Mouse (Mus musculus): ENCODE measurements around the gene Ppp5c. TPM values are rescaled to one million over a fixed set of nuclear protein-coding genes. Genes with fewer than 3 reads are reported as not detected.

The Ppp5c gene
- polyA plus RNA-seq, 1 experiment from 2014 or later = 149 TPM

Other genes with a start within 250 kb of the Ppp5c start
- gene Slc1a5, start 246.6 kb downstream of the Ppp5c start, polyA plus RNA-seq (2016; fragmentation: Nextera tagmentation; extraction: Ambion mirVana) = 44.3 and 46.2 TPM in 2 replicates
- gene Strn4, start 212.0 kb downstream of the Ppp5c start, polyA plus RNA-seq (2016; fragmentation: Nextera tagmentation; extraction: Ambion mirVana) = 120 and 122 TPM in 2 replicates
- gene Fkrp, start 211.2 kb downstream of the Ppp5c start, polyA plus RNA-seq (2016; fragmentation: Nextera tagmentation; extraction: Ambion mirVana) = 26.3 and 27.2 TPM in 2 replicates
- gene Prkd2, start 185.0 kb downstream of the Ppp5c start, polyA plus RNA-seq (2016; fragmentation: Nextera tagmentation; extraction: Ambion mirVana) = 9.6 and 10.7 TPM in 2 replicates
- 1.9 and 2.2 TPM in 2 replicates for gene Dact3, start 152.6 kb downstream of the Ppp5c start, polyA plus RNA-seq (2016; fragmentation: Nextera tagmentation; extraction: Ambion mirVana)
- 5.5 and 6.6 TPM in 2 replicates for gene Gng8, start 136.1 kb downstream of the Ppp5c start, polyA plus RNA-seq (2016; fragmentation: Nextera tagmentation; extraction: Ambion mirVana)
- gene Ptgir, start 121.4 kb downstream of the Ppp5c start, polyA plus RNA-seq (2016; fragmentation: Nextera tagmentation; extraction: Ambion mirVana) = 0.10 TPM in 2 replicates
- 156 and 163 TPM in 2 replicates for gene Calm3, start 103.8 kb downstream of the Ppp5c start, polyA plus RNA-seq (2016; fragmentation: Nextera tagmentation; extraction: Ambion mirVana)
- 4.3 and 6.8 TPM in 2 replicates for gene Pnmal2, start 83.2 kb downstream of the Ppp5c start, polyA plus RNA-seq (2016; fragmentation: Nextera tagmentation; extraction: Ambion mirVana)
- 7.3 and 9.3 TPM in 2 replicates for gene Pnmal1, start 68.2 kb downstream of the Ppp5c start, polyA plus RNA-seq (2016; fragmentation: Nextera tagmentation; extraction: Ambion mirVana)
- 1.2 and 1.4 TPM in 2 replicates for gene Gm42372, start 44.8 kb downstream of the Ppp5c start, polyA plus RNA-seq (2016; fragmentation: Nextera tagmentation; extraction: Ambion mirVana)
- gene Ccdc8, start 35.2 kb downstream of the Ppp5c start, polyA plus RNA-seq (2016; fragmentation: Nextera tagmentation; extraction: Ambion mirVana) = 7.8 and 8.9 TPM in 2 replicates
- gene Hif3a, start 34.5 kb upstream of the Ppp5c start, polyA plus RNA-seq (2016; fragmentation: Nextera tagmentation; extraction: Ambion mirVana) = 4.3 and 5.3 TPM in 2 replicates
- gene Psg16, start 46.1 kb upstream of the Ppp5c start, polyA plus RNA-seq (2016; fragmentation: Nextera tagmentation; extraction: Ambion mirVana) = 0.11 and 0.12 TPM in 2 replicates
- not detected in 2 replicates for gene Ceacam3, start 122.4 kb upstream of the Ppp5c start, polyA plus RNA-seq (2016; fragmentation: Nextera tagmentation; extraction: Ambion mirVana)
- not detected in 2 replicates for gene Psg29, start 175.6 kb upstream of the Ppp5c start, polyA plus RNA-seq (2016; fragmentation: Nextera tagmentation; extraction: Ambion mirVana)

Data from forebrain, embryonic 10.5 days (tissue).